Mouse (Mus musculus): Measurements from ENCODE around the gene Ap1b1.

Ap1b1 gene

GRCm38 (mm10) chr11:4987487-4987852, 846 bp downstream of the Ap1b1 start:
- DNase-seq: no peak

DNA sequence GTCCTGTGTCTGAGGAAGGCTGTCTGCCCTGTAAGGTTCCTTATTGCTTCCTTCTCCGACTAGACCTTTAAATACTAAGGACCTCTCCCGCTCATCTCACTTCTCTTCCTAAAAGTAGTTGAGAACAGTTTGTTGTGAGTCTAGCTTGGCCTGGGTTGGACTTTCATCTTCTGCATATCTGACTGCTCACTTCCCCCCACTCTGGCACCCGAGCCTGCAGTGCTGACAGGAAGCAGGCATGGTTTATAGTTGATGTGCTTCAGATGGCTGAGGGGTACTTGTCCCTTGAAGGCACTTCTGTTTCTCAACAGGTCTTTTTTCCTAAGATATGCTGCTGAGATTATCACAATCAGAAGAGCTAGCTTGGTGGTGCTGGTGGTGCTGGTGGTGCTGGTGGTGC, 2.6 kb downstream of the Ap1b1 start:
- DNase-seq: peak; percentile 51 to 62

GRCm38 (mm10) chr11:4992471-4992870, 5.8 kb downstream of the Ap1b1 start:
- DNase-seq: no peak

DNA sequence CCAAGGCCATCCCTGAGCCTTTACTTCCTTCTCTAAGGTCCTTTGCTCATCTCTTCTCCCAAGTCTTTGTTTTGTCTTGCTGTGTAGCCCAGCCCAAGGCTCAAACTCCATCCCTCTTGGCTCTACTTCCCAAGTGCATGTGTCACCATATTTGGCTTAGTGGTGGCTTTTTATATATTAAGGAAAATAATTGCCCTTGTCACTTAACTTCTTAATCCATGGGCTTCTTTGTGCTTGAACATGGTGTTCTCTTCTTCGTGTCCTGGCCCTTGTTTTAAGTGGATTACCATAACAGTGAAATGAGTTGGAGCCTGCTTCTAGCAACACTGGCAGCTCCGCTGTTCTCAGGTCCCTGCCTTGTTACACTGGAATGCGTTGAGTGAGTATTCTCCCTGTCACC, 9.1 kb downstream of the Ap1b1 start:
- DNase-seq: no peak

GRCm38 (mm10) chr11:4996621-4997199, 10.1 kb downstream of the Ap1b1 start:
- DNase-seq: no peak

DNA sequence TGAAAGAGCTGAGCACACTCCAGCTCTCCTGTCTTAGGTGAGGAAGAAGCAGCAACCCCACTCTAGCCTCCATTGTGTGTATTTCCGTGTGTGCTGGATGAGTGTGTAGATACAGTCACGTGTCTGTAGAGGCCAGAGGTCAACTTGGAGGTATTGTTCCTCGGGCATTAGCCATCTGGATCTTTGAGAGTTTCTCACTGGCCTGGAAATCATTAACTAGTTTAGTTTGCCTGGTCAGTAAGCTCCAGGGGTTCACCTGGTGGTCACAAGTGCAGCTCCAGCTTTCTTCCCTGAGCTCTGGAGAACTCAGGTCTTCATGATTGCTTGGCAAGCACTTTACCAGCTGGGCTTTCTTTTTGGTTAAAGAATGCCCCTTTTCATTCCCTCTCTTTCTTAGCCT, 11.7 kb downstream of the Ap1b1 start:
- peak; percentile 83 to 85 for DNase-seq

DNA sequence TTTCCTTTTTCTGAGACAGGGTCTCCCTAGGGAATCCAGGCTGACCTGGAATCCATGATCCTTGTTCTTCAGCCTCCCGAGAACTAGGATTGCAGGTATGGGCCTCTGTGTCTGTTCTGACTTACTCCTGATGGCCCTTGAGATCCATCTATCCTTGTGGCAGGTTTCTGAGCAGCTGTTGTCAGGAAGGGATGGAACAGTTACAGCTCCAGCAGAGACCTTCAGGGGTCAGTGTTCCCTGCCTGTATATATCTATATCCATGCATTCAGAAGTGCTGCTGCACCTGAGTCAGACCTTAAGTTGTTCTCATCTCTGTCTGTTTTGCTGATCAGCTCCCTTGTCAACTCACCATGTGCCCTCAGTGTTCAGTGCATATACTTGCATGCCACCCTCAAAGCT, 12.1 kb downstream of the Ap1b1 start:
- no peak for DNase-seq

- DNase-seq: no peak
Observed at GRCm38 (mm10) chr11:5000241-5000640, 13.6 kb downstream of the Ap1b1 start.

DNA sequence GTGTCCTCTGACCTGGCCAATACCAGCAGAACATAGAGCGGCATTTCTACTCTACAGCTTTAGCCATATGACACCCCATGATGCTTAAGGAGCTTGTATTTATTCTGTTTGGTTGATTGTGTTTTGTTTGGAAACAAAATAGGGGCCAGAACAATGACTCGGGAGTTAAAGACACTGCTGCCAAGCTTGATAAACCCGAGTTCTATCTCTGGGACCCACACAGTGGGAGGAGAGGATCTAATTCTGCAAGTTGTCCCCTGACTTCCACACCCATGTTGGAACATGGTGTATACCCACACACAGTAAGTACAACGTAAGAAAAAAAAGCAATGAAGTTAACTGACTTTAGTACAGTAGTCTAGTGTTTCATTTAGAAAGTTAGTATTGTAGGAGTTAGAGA, 16.2 kb downstream of the Ap1b1 start:
- no peak for DNase-seq

- no peak for DNase-seq
Observed at GRCm38 (mm10) chr11:5005528-5005927, 18.9 kb downstream of the Ap1b1 start.

DNA sequence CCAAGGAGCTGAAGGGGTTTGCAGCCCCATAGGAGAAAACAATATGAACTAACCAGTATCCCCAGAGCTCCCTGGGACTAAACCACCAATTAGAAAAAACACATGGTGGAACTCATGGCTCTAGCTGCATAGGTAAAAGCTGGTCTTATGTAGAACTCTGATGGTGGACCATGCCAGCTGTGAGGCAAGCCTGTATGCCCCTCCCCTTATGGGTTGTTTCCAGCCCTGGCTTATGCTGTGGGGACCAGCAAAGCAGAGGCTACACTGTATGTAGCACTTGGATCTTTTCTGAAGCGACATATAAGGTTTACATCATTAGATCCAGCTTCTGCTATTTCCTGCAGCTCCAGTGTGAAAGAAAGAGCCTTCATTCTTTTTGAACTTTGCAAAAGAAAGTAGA, 20.6 kb downstream of the Ap1b1 start:
- no peak for DNase-seq

- no peak for DNase-seq
Observed at GRCm38 (mm10) chr11:5008867-5009266, 22.2 kb downstream of the Ap1b1 start.

- no peak for DNase-seq
Observed at GRCm38 (mm10) chr11:5009354-5010074, 22.9 kb downstream of the Ap1b1 start.

DNA sequence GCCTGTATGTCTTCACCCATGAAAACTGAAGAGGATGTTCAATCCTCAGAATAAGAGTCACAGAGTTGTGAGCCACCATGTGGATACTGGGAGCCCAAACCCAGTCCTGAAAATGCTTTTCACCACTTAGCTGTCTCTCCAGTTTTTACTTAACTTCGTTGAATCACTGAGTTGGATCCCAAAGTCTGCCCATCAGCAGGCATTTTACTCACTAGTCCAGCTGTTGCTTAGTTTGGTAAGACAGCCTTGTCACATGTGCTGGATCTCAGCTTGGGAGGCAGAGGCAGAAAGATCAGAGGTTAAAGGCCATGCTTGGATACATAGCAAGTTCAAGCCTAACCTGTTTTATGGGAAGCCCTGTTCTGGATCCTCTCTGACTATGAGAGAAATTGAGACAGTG, 23.6 kb downstream of the Ap1b1 start:
- DNase-seq: no peak

DNA sequence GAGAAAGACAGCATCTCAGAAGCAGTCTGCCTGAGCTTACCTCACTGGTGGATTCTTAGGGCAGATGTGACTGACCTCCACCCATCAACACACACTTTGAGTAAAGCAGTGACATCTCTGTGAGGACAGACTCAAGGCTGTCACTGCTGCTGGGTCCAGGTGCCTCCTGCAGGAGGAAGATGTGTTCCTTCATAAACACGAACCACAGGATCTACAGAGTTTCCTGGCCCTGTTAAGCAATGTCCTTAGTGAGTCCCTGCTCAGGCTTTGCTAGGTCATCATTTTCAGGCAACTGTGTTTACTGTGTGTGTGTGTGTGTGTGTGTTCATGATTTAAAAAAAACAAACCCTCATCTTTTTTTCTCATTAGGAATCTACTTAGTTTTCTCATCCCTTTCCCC, 24.9 kb downstream of the Ap1b1 start:
- no peak for DNase-seq

DNA sequence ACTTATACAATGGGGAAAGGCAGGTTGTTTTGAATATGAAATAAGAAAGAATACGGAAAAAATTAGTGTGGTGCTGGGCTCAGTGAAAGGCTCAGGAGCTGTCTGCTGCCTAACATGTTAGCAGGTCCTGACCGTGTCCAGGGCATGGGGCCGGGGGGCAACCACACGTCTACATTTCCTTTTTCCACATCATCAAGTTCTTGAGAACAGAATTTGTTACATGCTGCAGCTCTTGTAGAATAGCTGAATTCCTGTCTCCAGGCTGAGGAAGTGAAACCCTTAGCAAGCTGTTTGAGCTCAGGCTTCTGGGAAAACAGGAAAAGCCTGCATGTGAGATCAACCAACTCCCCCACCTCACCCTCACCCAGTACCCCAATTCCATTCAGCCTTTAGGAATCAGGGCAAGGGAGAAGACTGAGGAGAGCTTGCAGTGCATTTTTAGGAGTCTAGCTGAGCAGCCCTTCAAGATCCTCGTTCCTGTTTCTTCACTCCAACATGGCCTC, 25.6 kb downstream of the Ap1b1 start:
- no peak for DNase-seq

GRCm38 (mm10) chr11:5015720-5016119, 29.1 kb downstream of the Ap1b1 start:
- DNase-seq: peak; percentile 71 to 76

- no peak for DNase-seq
Observed at GRCm38 (mm10) chr11:5016286-5016685, 29.7 kb downstream of the Ap1b1 start.

DNA sequence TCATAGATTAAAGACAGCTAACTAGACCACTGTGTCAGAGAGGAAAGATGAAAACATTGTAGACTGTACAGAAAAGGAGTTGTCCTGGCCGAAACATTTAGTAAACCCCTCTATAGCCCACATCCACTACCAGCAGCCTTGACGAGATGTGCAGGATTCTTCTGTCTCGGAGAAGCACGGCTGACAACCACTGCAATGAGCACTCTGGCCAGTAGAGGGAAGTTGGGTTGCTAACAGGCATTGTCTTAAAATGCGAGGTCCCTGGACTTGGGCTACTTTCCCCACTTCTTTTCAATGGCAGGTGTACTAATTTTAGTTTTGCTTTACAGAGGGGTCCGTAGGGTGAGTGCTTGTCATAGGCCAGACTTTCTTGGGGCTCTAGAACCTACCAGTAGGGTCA, 30.9 kb downstream of the Ap1b1 start:
- DNase-seq: peak in 1 of 2 experiments; percentile 24

GRCm38 (mm10) chr11:5025108-5025507, 38.5 kb downstream of the Ap1b1 start:
- DNase-seq: no peak

- DNase-seq: no peak
Observed at GRCm38 (mm10) chr11:5028228-5028627, 41.6 kb downstream of the Ap1b1 start.

DNA sequence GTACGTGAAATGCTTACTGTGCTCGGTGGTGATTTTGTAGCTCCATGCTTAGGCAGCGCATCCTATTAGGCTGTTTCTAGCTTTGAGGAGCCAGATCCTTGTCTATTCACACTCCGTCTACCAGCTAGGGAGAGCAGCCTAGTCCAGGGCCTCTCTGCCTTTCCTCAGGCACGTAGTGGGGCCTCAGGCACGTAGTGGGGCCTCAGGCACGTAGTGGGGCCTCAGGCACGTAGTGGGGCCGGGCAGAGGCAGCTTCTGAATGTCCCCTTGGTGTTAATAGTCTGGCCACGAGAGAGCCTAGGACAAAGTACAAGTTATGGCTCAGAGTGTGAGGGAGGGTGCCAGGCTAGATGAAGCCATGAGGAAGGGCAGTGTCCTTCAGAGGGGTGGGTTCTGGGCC, 46.1 kb downstream of the Ap1b1 start:
- DNase-seq: no peak

- peak; percentile 67 to 75 for DNase-seq
Observed at GRCm38 (mm10) chr11:5033136-5033535, 46.5 kb downstream of the Ap1b1 start.

- no peak for DNase-seq
Observed at GRCm38 (mm10) chr11:5035421-5035820, 48.8 kb downstream of the Ap1b1 start.
